Mouse (Mus musculus): ENCODE measurements around the gene Pde11a.
A peak's percentile ranks its signal among the peaks of the same experiment; 100 is the strongest.

Gene Pde11a

GRCm38 (mm10) chr2:75959850-75960365 is 378.7 kb downstream of the Pde11a start:
- peak; percentile 63 for DNase-seq (ENCODE audit: low read depth, low spot score)

- peak; percentile 44 for DNase-seq (ENCODE audit: low read depth, low spot score)
Measured at GRCm38 (mm10) chr2:75959183-75959849, 379.3 kb downstream of the Pde11a start.

GRCm38 (mm10) chr2:75955709-75956108 is 382.9 kb downstream of the Pde11a start:
- peak; percentile 27 for DNase-seq (ENCODE audit: low read depth, low spot score)

GRCm38 (mm10) chr2:75953320-75953719 is 385.3 kb downstream of the Pde11a start:
- DNase-seq (ENCODE audit: low read depth, low spot score) = no peak

GRCm38 (mm10) chr2:75950685-75951084 is 387.9 kb downstream of the Pde11a start:
- DNase-seq (ENCODE audit: low read depth, low spot score) = no peak
